Mouse (Mus musculus): Measurements from ENCODE around the gene Gadl1. TPM values are rescaled to one million over a fixed set of nuclear protein-coding genes. Genes with fewer than 3 reads are reported as not detected.

Gene Gadl1
- polyA plus RNA-seq, 1 experiment from 2014 or later, result 0.31 TPM

- no peaks in the 10 kb centered on the region; the same call in 1 of the 2 replicates for H3K36me3 ChIP-seq (ENCODE audit: control insufficient read depth, insufficient read depth, low read length)
- H3K4me1 ChIP-seq (replicated peaks; ENCODE audit: control insufficient read depth, insufficient read depth, low read length), result no peaks in the 10 kb centered on the region
- no peak overlapping the region for H3K27ac ChIP-seq (ENCODE audit: low read depth, low read length)
- no peak overlapping the region for H3K4me3 ChIP-seq (ENCODE audit: low read depth, low read length)
- no peak for ATAC-seq (ENCODE audit: low FRiP score)
- H3K27me3 ChIP-seq (ENCODE audit: control insufficient read depth, insufficient read depth, low read length), result no peaks in the 10 kb centered on the region
- no peak overlapping the region for H3K4me2 ChIP-seq (replicated peaks; ENCODE audit: low read depth, low read length)
- no peak for DNase-seq (ENCODE audit: low spot score)
- H3K9ac ChIP-seq (ENCODE audit: low read depth, low read length), result no peak overlapping the region
- H3K9me3 ChIP-seq (ENCODE audit: control insufficient read depth, low read length), result no peaks in the 10 kb centered on the region
- WGBS, result 92% methylated on average over 2 of the region's 2 CpGs
Observed at GRCm38 (mm10) chr9:116108729-116109128, 199.5 kb downstream of the Gadl1 start.

DNA sequence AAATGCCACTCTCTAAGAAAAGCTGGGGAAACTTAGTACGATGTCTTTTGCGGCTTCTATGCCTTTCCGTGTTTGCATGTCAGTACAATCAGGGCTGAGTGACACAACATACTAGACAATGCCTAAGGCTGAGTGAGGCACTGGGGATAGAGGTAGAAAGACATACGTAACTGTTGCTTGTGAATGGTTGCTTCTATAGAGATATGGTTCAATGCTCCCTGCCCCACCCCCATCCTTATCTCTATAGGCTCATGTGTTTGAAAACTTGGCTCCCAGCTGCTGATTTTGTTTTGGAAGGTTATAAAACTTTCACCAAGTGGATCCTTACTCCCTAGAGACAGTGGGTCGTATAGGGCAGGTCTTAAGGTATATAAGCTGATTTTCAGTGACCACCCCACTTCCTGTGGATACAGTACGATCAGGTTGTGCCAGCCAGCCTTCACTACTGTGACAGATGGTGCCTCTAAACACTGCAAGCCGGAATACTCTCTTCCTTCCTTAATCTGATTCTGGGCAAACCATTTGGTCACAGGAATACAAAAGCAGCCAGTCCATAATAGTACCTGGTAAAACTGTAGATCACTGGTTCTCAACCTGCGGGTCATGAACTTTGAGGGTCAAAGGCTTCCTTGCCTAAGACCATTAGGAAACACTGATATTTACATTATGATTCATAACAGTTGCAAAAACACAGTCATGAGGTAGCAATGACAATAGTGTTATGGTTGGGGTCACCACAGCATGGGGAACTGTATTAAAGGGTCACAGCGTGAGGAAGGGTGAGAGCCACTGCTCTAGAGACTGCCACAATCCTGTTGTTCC is 202.1 kb downstream of the Gadl1 start:
- Histone ChIP-seq H3K9me3 (ENCODE audit: control insufficient read depth, low read length) (no peaks in the 10 kb centered on the region), H3K27ac (ENCODE audit: low read depth, low read length) (no peak overlapping the region), H3K9ac (ENCODE audit: low read depth, low read length) (no peak overlapping the region), H3K4me3 (ENCODE audit: low read depth, low read length) (no peak overlapping the region), H3K36me3 (ENCODE audit: control insufficient read depth, insufficient read depth, low read length) (no peaks in the 10 kb centered on the region; the same call in 1 of the 2 replicates), H3K27me3 (ENCODE audit: control insufficient read depth, insufficient read depth, low read length) (no peaks in the 10 kb centered on the region), H3K4me2 (replicated peaks; ENCODE audit: low read depth, low read length) (no peak overlapping the region), H3K4me1 (replicated peaks; ENCODE audit: control insufficient read depth, insufficient read depth, low read length) (no peaks in the 10 kb centered on the region)
- DNase-seq (ENCODE audit: low spot score), result no peak
- ATAC-seq (ENCODE audit: low FRiP score), result no peak
- WGBS, result 88% methylated on average over 9 of the region's 9 CpGs

GRCm38 (mm10) chr9:116114339-116114738 is 205.1 kb downstream of the Gadl1 start:
- H3K9me3 ChIP-seq (ENCODE audit: control insufficient read depth, low read length), result no peaks in the 10 kb centered on the region
- no peak for ATAC-seq (ENCODE audit: low FRiP score)
- H3K27ac ChIP-seq (ENCODE audit: low read depth, low read length), result no peak overlapping the region
- no peaks in the 10 kb centered on the region for H3K27me3 ChIP-seq (ENCODE audit: control insufficient read depth, insufficient read depth, low read length)
- H3K4me1 ChIP-seq (replicated peaks; ENCODE audit: control insufficient read depth, insufficient read depth, low read length), result no peaks in the 10 kb centered on the region
- H3K9ac ChIP-seq (ENCODE audit: low read depth, low read length), result no peak overlapping the region
- H3K4me2 ChIP-seq (replicated peaks; ENCODE audit: low read depth, low read length), result no peak overlapping the region
- no peak overlapping the region for H3K4me3 ChIP-seq (ENCODE audit: low read depth, low read length)
- DNase-seq (ENCODE audit: low spot score), result no peak
- no peaks in the 10 kb centered on the region; the same call in 1 of the 2 replicates for H3K36me3 ChIP-seq (ENCODE audit: control insufficient read depth, insufficient read depth, low read length)
- WGBS, result 56% methylated on average over 4 of the region's 4 CpGs

DNA sequence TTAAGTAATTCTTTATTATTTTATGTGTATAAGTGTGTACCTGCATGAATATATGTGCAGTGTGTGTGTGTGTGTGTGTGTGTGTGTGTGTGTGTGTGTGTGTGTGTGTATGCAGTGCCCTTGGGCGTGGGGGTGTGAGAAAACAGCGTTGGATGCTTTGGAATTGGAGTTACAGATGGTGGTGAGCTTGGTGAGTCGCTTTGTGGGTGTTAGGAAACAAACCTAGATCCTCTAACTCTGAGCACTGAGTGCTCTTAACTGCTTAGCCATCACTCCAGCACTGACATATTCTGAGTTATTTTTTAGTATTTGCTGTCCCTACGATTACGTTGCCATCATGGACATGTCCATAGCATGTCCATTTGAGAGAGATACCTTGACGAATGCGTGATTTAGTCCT is 206.6 kb downstream of the Gadl1 start:
- Histone ChIP-seq H3K27me3 (ENCODE audit: control insufficient read depth, insufficient read depth, low read length) (no peaks in the 10 kb centered on the region), H3K4me3 (ENCODE audit: low read depth, low read length) (no peak overlapping the region), H3K36me3 (ENCODE audit: control insufficient read depth, insufficient read depth, low read length) (no peaks in the 10 kb centered on the region), H3K4me2 (replicated peaks; ENCODE audit: low read depth, low read length) (no peak overlapping the region), H3K9me3 (ENCODE audit: control insufficient read depth, low read length) (no peaks in the 10 kb centered on the region), H3K4me1 (replicated peaks; ENCODE audit: control insufficient read depth, insufficient read depth, low read length) (no peaks in the 10 kb centered on the region), H3K27ac (ENCODE audit: low read depth, low read length) (no peak overlapping the region), H3K9ac (ENCODE audit: low read depth, low read length) (no peak overlapping the region)
- WGBS, result 93% methylated on average over 7 of the region's 7 CpGs
- DNase-seq (ENCODE audit: low spot score) (no peak), ATAC-seq (ENCODE audit: low FRiP score) (no peak)

DNA sequence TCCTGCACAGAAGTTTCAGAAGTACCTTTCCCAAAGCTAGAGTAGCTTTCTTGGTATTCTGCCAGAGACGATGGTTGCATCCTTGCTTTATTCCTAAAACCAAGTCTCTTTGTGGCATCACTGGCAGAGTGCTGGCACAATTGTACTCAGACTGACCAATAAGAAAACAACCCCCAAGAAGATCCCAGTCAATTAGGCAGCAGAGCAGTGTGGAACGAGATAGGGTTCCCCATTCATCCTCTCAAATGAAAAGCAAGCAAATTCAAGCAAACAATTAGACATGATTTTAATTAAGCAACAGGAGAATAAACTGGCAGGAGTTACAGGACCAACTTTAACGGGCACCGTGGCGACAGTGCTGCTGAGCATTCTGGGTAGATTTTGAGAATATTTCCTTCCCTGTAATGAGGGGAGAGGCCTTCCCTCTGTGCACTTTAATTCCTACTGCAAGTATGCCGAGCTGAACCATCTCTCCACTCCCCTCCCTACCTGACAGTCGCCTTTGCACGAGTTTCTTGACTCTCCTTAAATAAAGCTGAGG is 209.1 kb downstream of the Gadl1 start:
- no peaks in the 10 kb centered on the region for H3K27me3 ChIP-seq (ENCODE audit: control insufficient read depth, insufficient read depth, low read length)
- no peak for ATAC-seq (ENCODE audit: low FRiP score)
- H3K9ac ChIP-seq (ENCODE audit: low read depth, low read length), result no peak overlapping the region
- H3K4me3 ChIP-seq (ENCODE audit: low read depth, low read length), result no peak overlapping the region
- no peak overlapping the region for H3K4me2 ChIP-seq (replicated peaks; ENCODE audit: low read depth, low read length)
- H3K36me3 ChIP-seq (ENCODE audit: control insufficient read depth, insufficient read depth, low read length), result no peaks in the 10 kb centered on the region
- no peak for DNase-seq (ENCODE audit: low spot score)
- WGBS, result 83% methylated on average over 8 of the region's 8 CpGs
- no peaks in the 10 kb centered on the region for H3K9me3 ChIP-seq (ENCODE audit: control insufficient read depth, low read length)
- no peaks in the 10 kb centered on the region for H3K4me1 ChIP-seq (replicated peaks; ENCODE audit: control insufficient read depth, insufficient read depth, low read length)
- no peak overlapping the region for H3K27ac ChIP-seq (ENCODE audit: low read depth, low read length)

- Histone ChIP-seq H3K36me3 (ENCODE audit: control insufficient read depth, insufficient read depth, low read length) (no peaks in the 10 kb centered on the region), H3K27ac (ENCODE audit: low read depth, low read length) (no peak overlapping the region), H3K9ac (ENCODE audit: low read depth, low read length) (no peak overlapping the region), H3K4me3 (ENCODE audit: low read depth, low read length) (no peak overlapping the region), H3K4me2 (replicated peaks; ENCODE audit: low read depth, low read length) (no peak overlapping the region), H3K4me1 (replicated peaks; ENCODE audit: control insufficient read depth, insufficient read depth, low read length) (no peaks in the 10 kb centered on the region), H3K27me3 (ENCODE audit: control insufficient read depth, insufficient read depth, low read length) (no peaks in the 10 kb centered on the region), H3K9me3 (ENCODE audit: control insufficient read depth, low read length) (no peaks in the 10 kb centered on the region)
- DNase-seq (ENCODE audit: low spot score), result no peak
- WGBS, result 88% methylated on average over 7 of the region's 7 CpGs
- no peak for ATAC-seq (ENCODE audit: low FRiP score)
Observed at GRCm38 (mm10) chr9:116119990-116120389, 210.7 kb downstream of the Gadl1 start.

- no peaks in the 10 kb centered on the region for H3K27me3 ChIP-seq (ENCODE audit: control insufficient read depth, insufficient read depth, low read length)
- H3K4me1 ChIP-seq (replicated peaks; ENCODE audit: control insufficient read depth, insufficient read depth, low read length), result no peaks in the 10 kb centered on the region
- no peak overlapping the region for H3K9ac ChIP-seq (ENCODE audit: low read depth, low read length)
- 87% methylated on average over 7 of the region's 7 CpGs for WGBS
- DNase-seq (ENCODE audit: low spot score) (no peak), ATAC-seq (ENCODE audit: low FRiP score) (no peak)
- no peak overlapping the region for H3K27ac ChIP-seq (ENCODE audit: low read depth, low read length)
- no peak overlapping the region for H3K4me2 ChIP-seq (replicated peaks; ENCODE audit: low read depth, low read length)
- no peaks in the 10 kb centered on the region for H3K9me3 ChIP-seq (ENCODE audit: control insufficient read depth, low read length)
- no peak overlapping the region for H3K4me3 ChIP-seq (ENCODE audit: low read depth, low read length)
- no peaks in the 10 kb centered on the region for H3K36me3 ChIP-seq (ENCODE audit: control insufficient read depth, insufficient read depth, low read length)
Observed at GRCm38 (mm10) chr9:116121472-116121871, 212.2 kb downstream of the Gadl1 start.

GRCm38 (mm10) chr9:116122544-116122943 is 213.3 kb downstream of the Gadl1 start:
- Histone ChIP-seq H3K9me3 (ENCODE audit: control insufficient read depth, low read length) (no peaks in the 10 kb centered on the region), H3K4me2 (replicated peaks; ENCODE audit: low read depth, low read length) (no peak overlapping the region), H3K4me3 (ENCODE audit: low read depth, low read length) (no peak overlapping the region), H3K27me3 (ENCODE audit: control insufficient read depth, insufficient read depth, low read length) (no peaks in the 10 kb centered on the region), H3K9ac (ENCODE audit: low read depth, low read length) (no peak overlapping the region), H3K4me1 (replicated peaks; ENCODE audit: control insufficient read depth, insufficient read depth, low read length) (no peaks in the 10 kb centered on the region), H3K27ac (ENCODE audit: low read depth, low read length) (no peak overlapping the region), H3K36me3 (ENCODE audit: control insufficient read depth, insufficient read depth, low read length) (no peaks in the 10 kb centered on the region)
- DNase-seq (ENCODE audit: low spot score) (no peak), ATAC-seq (ENCODE audit: low FRiP score) (no peak)
- 74% methylated on average over 6 of the region's 6 CpGs for whole genome bisulfite sequencing
